Mouse (Mus musculus): ENCODE measurements around the gene Pcbp3. TPM values are rescaled to one million over a fixed set of nuclear protein-coding genes. Genes with fewer than 3 reads are reported as not detected.

The Pcbp3 gene
- total RNA-seq, 2 experiments from 2014 or later, result 5.9 to 7.4 TPM

DNA sequence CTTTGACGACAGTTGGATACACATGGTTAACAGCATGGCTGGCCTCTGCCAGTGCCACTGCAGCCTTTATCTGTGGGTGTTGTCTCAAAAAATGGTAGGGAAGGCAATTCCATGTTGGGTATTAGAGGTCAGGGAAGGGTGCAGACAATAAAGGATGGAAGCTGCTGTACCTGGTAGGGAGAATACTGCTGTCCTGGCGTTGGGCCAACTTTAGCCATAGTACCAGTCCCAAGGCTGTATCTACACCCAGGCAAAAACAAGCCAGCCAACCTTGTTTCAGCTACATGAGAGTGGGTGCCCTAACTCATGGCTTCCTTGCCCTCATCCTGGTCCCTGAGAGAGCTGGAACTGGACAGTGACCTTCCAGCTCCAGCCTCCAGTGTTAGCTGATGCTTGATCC lies 103.8 kb downstream of the Pcbp3 start:
- no peak for ATAC-seq (replicated peaks; ENCODE audit: poor library complexity)

DNA sequence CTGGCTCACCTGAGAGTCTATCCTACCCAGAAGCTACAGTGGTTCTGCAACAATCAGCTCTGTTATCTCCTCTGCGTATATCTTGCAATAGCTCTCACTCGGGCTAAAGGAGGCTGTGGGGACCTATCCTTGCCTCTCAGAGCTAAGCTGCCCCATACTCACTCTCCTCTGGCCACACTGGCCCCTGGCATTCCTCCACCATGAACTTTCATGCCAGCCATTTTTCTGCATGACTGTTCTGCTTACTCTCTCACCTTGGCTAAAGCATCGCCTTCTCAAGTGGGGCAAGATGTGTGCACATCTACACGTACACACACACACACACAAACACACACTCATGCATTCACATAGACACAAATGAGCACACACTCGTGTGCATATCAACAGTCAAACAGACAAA lies 115.2 kb downstream of the Pcbp3 start:
- no peak for ATAC-seq (replicated peaks; ENCODE audit: poor library complexity)

DNA sequence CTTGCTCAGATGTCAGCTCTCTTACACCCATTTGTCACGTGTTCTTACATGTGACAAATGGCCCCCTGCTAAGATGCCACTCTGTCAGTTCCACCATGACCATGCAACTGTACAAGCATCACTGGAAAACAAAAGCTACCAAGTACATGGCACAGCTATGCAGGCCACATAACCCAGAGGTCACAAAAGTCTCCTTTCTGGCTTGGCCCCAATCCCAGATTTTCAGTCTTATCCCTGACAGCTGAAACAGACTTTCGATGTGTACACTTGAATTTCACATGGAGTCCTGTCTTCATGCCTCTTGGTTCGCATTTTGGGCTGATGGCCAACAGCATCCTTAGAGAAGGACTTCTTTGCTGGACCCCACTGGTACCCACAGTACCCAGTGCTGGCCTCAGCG lies 116.8 kb downstream of the Pcbp3 start:
- no peak for ATAC-seq (replicated peaks; ENCODE audit: poor library complexity)

DNA sequence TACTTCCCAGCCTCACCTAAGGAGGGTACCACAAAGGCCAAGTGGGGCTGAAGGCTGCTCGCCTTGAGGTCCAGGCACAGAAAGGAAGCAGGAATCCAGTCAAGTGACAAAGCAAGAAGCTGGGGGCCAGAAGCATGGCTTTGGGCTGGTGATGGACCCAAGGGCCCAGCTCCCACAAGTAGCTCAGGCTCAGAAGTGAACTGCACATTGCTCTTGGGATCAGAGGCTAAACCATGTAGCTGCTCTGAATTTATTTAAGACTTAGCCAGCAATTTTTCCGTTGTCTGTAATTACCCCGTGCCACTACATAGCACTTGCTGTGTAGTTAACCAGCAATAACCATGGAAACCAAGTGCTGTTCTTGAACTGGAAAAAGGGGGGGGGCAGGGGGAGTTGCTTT lies 117.3 kb downstream of the Pcbp3 start:
- no peak for ATAC-seq (replicated peaks; ENCODE audit: poor library complexity)

DNA sequence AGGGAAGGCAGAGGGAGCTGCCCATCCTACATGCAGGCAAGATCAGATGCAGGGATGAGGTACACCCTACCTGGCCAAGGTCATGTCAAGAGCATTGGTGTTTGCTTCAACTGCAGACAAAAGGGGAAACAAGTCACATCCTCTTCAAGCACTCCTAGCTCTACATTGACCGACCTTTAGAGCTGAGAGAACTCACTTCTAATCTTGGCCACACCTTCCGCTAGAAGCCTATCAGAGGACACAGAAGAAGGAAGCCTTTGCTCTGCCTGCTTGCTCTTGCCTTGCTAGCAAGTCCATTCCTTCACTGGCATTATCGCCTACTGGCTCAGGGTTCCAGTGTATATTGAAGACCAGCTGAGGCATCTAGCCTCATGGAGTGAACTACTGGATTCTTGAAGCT lies 119.6 kb downstream of the Pcbp3 start:
- ATAC-seq (replicated peaks; ENCODE audit: poor library complexity), result no peak

DNA sequence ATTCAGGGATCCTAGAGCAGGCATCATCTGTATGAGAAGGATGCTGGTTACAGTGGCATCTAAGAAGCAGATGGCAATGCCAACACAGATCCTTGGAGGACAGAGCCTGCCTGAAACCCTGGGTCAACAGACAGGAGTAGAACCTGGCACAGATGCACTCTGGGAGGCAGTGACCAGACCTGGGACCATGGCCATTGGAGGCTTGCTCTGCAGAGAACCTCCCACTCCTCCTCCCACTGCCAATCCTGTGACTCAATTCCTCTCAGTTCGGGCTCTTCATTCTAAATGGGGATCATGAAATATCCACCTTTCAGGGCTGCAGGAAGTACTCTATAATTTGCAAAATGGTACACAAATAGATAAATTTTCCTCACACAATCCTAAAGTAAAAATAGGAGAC lies 120.5 kb downstream of the Pcbp3 start:
- ATAC-seq (replicated peaks; ENCODE audit: poor library complexity), result no peak

DNA sequence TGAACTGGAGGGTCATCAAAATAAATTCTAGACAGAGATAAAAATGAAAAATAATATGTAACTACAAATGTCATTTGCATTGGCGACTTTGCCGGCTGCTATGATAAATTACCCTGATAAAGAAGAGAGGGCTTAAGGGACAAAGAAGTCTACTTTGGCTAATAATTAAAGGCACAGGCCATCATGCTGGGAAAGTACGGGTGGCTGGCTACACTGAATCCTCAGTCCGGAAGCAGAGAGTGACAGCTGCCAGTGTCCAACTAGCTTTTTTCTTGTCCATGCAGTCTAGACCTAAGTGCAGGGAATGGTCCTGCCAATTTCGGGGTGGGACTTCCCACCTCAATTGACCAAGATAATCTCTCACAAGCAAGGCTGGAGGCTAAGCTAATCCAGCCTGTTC lies 121.1 kb downstream of the Pcbp3 start:
- ATAC-seq (replicated peaks; ENCODE audit: poor library complexity), result no peak

DNA sequence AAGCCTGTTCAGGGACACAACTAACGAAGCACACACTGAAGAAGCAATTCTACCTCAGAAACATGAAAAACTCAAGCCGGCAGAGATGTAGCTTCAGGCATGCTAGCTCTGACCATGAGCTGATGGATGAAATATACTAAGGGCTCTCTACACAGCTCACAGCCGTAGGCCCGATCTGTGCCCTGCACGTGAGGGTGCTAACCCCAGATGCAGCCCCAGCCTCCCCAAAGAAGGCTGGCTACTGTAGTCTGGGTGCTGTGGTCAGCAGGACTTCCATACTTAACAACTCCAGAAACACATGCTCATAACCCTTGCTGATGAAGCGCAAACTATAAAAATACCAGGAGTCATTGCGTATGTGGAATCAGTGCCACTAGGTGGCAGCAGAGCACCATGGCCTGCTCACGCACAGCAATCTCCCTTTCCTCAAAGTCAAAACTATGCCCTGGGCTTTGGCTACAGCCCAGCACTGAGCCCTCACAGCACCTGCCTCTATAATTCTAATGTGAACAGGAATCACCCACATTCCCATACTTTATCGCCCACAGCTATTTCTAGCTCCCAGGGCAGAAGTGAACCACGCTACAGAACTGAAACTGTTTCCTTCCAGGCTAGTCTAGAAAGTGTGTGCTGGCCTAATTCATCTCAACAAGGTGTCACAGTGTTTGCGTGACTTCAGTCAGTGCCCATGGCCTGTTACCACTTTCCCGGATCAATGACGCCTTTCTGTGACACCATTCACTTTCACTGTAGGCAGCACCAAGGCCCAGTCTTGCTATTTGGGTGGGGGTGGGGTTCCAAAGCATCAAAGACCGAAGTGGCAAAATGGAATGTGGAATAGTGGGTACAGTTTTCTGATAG lies 126.0 kb downstream of the Pcbp3 start:
- ATAC-seq (replicated peaks; ENCODE audit: poor library complexity), result peak; percentile 99

DNA sequence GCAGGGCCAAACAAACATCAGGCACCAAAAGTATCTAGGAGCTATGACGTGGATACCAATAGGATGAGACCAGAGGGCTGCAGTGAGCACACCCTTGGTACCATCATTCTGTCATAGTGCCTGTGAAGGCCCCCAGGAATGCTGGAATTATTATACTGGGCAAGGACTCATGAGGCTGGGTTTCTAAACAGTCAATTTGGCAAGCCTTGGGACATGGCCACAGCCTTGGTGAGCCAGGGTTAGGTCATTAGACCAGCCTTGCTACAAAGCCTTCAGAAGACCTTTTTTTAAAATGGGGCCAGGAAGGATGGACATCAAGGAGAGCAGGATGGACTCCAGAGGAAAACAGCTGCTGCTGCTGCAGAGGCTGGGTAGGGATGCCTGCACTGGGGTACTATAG lies 128.8 kb downstream of the Pcbp3 start:
- no peak for ATAC-seq (replicated peaks; ENCODE audit: poor library complexity)

DNA sequence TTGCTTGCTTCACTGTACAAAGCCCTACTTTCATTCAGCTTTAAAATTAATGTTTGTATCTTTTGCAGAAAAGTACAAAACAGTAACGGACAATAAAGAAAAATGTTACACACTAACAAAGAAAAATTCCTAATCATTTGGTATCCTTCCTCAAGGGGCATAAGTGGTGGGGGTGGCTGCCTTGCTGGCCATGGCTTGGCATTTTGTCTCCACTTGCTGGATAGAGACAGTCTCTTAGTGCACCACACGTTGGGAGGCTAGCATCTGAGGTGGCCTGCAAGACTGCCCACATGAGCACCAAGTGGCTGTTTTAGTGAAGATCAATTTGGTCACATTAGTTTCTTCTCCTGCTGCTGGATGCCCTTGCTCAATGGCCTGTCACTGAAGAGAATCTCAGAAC lies 129.8 kb downstream of the Pcbp3 start:
- no peak for ATAC-seq (replicated peaks; ENCODE audit: poor library complexity)

DNA sequence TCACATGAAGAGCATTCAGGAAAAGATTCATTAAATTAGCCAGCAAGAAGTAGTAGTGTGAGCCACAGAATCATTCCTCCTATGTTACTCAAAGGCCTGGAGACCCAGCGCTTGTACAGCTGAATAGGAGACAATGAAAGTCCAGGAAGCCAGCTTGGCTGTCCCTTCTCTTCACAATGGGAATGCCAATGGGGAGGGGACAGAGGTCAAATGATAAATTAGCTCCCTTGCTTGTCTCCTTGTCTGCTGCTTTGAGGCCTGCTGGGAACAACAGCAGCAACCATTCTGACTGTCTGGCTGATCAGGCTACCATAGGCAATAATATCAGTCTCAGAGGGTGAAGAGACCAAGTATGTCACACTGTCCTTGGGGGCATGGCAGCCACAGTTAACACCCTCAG lies 130.5 kb downstream of the Pcbp3 start:
- ATAC-seq (replicated peaks; ENCODE audit: poor library complexity), result no peak

DNA sequence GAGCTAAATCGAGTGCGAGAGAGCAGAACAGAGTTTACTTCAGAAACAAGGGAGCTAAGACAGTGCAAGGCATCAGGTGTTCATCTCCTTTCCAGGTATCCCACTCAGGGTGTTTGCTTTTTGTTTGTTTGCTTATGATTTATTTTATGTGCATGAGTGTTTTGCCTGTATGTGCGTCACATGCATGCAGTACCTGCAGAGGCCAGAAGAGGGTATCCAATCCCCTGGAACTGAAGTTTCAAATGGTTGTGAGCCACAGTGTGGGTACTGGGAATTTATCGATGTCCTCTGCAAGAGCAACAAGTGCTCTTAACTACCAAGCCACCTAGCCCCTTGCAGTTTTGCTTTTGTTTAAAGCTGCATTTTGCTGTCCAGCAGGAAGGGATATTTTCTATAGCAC lies 132.8 kb downstream of the Pcbp3 start:
- no peak for ATAC-seq (replicated peaks; ENCODE audit: poor library complexity)

DNA sequence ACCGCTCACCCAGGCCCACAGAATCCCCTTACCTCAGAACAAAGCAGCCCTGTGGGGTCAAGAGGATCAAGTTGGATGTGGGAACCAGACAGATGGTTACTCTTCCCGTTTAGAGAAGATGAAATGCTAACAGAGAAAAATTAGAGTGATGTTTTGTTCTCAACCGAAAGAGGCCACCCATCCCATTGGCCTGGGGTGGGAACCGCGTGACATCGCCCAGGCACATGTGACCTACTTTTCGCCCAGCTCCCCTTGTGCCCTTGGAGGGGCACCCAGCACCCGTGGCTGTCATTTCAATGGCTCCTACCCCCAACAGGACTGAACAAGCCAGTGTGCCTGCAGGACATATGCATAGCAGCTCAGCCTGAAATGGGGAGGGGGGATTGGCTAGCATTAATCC lies 139.0 kb downstream of the Pcbp3 start:
- ATAC-seq (replicated peaks; ENCODE audit: poor library complexity), result no peak

DNA sequence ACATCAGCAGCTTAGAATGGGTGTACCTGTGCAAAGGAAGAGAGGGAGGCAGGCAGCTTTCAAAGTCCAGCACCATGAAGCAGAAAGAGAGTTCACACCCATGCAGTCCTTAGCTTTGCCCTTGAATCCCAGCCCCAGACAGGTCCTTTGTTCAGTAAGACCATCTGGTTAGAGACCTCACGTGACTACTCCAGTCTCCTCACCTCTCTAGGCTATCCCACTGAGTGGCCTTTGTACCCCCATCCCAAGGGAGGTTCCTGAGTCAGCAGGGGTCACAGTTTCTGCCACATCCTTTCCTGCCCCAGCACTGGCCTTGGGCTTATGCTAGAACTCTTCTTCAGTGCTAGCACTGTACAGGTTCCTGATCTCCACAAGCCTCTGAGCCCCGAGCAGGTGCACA lies 142.4 kb downstream of the Pcbp3 start:
- ATAC-seq (replicated peaks; ENCODE audit: poor library complexity), result no peak

DNA sequence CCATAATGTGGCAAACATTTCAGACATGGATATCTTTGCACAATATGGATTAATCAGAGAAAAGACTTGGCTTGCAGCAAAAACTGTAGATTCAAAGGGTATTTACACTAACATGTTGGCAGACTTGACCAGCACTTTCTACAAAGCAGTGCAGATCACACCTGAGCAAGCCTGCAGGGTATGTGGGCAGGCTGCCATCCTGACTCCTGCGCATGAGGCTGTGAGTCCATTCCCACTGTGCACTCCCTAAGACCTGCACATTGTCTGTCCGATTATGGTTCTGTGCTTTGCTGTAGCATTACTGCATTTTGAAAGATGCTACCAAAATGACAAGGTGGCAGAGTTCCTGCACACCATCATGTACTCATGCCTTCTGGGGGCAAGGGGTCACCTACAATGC lies 143.3 kb downstream of the Pcbp3 start:
- ATAC-seq (replicated peaks; ENCODE audit: poor library complexity), result no peak

DNA sequence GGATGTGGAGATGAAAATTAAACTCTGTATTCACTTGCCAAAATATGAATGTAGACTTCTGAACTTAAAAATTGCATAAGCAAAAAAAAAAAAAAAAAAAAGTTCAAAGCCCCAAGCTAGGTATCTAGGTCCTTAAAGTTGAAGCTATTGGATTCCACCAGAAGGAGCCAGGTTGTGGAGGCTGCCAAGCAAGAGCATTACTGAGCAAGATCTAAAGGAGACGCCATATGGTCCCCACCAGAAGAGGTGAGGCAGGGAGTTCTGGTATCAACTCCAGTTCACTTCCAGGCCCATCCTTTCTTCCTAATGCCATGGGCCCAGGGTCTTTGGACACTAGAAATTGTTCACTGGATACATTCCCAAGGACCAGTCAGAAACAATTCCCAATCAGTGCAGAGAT lies 144.8 kb downstream of the Pcbp3 start:
- no peak for ATAC-seq (replicated peaks; ENCODE audit: poor library complexity)

DNA sequence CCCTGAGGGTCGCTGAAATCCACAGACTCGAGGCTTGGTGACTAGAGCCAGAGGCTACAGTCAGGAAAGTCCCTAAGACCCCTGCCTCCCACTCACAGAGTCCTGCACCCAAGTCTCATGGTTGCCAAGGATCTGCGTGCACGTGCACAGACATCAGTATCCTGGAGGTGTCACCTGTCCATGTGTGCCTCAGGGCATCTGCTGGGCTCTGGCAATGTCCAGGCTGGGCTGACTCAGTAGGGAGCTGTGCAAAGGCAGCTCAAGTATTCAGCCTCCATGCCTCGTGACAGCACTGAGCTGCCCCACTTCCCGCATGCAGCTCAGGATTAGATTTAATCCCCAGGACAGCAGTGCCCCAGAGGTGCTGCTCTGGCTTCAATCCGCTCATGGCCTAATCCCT lies 145.3 kb downstream of the Pcbp3 start:
- no peak for ATAC-seq (replicated peaks; ENCODE audit: poor library complexity)

DNA sequence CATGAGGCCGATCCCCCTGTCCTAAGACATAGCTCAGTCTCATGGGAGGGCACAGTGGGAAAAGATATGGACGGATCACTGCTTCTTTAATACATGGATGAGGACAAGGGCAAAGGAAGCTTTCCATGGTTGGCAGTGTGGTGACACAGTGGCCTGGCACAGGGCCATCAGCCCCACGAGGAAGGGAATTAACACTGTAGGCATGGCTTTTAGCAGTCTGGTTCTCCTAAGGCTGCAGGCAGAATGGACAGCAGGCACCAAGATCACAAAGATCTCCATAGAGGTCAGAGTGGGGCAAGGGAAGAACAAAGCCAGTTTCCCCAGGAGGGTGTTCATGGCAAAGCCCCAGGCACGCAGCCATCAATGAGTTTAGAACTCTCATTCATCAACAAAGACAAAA lies 146.2 kb downstream of the Pcbp3 start:
- no peak for ATAC-seq (replicated peaks; ENCODE audit: poor library complexity)

DNA sequence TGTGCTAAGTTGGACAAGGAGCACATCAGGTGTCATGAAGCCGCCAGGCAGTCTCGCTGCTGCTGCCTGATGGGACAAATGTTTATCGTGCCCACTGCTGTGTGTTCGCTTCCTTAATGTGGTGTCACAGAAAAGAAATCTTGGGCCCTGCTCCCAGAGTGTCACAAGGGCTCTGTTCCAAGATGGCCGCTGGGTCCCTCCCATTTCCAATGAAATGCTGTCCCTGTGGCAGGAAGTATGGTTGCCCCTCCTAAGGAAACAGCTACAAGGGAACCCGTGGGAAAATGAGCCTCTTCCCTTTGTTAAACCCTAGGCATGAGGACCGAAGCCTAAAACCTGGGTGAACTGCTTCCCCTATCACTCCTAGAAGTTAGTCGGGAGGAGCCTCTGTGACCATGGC lies 146.9 kb downstream of the Pcbp3 start:
- no peak for ATAC-seq (replicated peaks; ENCODE audit: poor library complexity)

DNA sequence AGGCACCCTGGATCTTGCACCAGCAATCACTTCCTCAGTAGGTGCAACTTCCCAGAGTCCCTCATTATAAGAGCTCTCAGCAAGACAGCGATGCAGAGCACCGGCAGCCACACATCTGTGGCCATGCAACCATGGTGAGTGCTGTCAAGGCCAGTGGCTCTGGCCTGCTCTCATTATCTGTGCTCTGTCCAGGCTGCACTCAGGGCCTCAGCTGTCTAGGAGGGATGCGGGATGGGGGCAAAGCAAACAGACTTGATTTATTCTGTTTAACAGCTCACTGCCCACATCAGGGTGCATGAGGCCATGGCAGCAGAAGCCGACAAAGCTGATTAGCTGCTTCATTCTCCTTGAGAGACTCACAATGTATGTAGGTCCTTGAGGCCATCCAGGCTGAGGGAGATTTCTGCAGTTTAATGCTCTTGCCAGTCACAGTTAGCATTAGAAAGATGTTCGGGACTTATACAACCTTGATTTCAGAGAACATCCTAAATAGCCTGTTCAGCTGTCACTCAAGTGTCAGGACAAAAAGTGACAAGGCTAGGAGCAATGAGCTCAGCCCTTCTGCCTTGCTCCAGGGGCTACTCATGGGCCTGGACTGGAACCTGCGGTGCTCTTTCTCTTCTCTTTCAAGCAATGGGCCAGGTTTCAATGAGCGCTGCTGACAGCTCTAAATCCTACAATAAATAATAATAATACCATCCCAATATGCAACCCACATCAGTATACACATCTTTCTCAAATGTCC lies 151.6 kb downstream of the Pcbp3 start:
- no peak for ATAC-seq (replicated peaks; ENCODE audit: poor library complexity)

DNA sequence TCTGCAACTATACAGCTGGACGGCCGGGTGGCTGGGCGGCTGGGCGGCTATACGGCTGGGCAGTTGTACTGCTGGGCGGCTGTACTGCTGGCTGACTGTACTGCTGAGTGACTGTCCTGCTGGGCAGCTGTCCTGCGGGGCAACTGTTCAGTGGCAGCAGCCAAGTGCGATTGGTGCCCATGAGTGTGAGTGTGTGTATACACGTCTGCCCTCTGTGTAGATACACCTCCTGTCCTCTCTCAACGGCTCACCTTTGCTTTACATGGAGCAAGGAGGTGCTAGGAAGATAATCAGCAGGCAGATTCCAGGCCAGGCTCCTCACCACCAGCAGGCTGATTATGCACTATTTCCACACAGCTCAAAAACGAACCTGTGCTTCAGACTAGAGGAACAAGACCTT lies 152.2 kb downstream of the Pcbp3 start:
- ATAC-seq (replicated peaks; ENCODE audit: poor library complexity), result no peak
